Mouse (Mus musculus): ENCODE results near the gene Fam3b.

- no peak for TF ChIP-seq POLR2A (IDR thresholded peaks at IDR 0.05; ENCODE audit: control insufficient read depth in 1 of 2, insufficient read depth in 1 of 2, low read depth in 1 of 2, low read length in 2 of 2, poor library complexity in 1 of 2)
- no peak for TF ChIP-seq CTCF (IDR thresholded peaks at IDR 0.05 in 2 of 3, conservative IDR thresholded peaks at IDR 0.05 in 1 of 3; ENCODE audit: control insufficient read depth in 1 of 3, insufficient read depth in 1 of 3, low read depth in 2 of 3, low read length in 3 of 3, poor library complexity in 1 of 3, severe bottlenecking in 1 of 3)
- no peak for TF ChIP-seq E2F4 (IDR thresholded peaks at IDR 0.05; ENCODE audit: borderline replicate concordance, low read depth, low read length)
- no peak for TF ChIP-seq MAX (IDR thresholded peaks at IDR 0.05; ENCODE audit: low read length)
- TF ChIP-seq CHD1 (IDR thresholded peaks at IDR 0.05; ENCODE audit: low read depth, low read length): no peak
- no peak for TF ChIP-seq EP300 (IDR thresholded peaks at IDR 0.05; ENCODE audit: low read depth in 1 of 2, low read length in 2 of 2)
- TF ChIP-seq MXI1 (IDR thresholded peaks at IDR 0.05; ENCODE audit: low read depth, low read length): no peak
- TF ChIP-seq UBTF (IDR thresholded peaks at IDR 0.05; ENCODE audit: borderline replicate concordance, insufficient read depth, low read depth, low read length): no peak
- TF ChIP-seq GATA1 (IDR thresholded peaks at IDR 0.05; ENCODE audit: low read depth, low read length): no peak
- no peak for TF ChIP-seq SIN3A (IDR thresholded peaks at IDR 0.05; ENCODE audit: low read length)
- TF ChIP-seq MAZ (IDR thresholded peaks at IDR 0.05; ENCODE audit: low read depth, low read length): no peak
- no peak for TF ChIP-seq ZNF384 (IDR thresholded peaks at IDR 0.05; ENCODE audit: low read depth, low read length)
These were observed 19.8 kb upstream of the Fam3b start for GRCm38 (mm10) chr16:97534448-97534847.
